Mouse (Mus musculus): ENCODE measurements around the gene Gpr19. TPM values are rescaled to one million over a fixed set of nuclear protein-coding genes. Genes with fewer than 3 reads are reported as not detected.

The Gpr19 gene
- total RNA-seq, 4 experiments from 2014 or later = 2.6 to 5.8 (median 3.9) TPM

GRCm38 (mm10) chr6:134887711-134888449 is 10.5 kb downstream of the Gpr19 start:
- DNase-seq (ENCODE audit: low spot score) = no peak

- DNase-seq (ENCODE audit: low spot score) = no peak
Measured at GRCm38 (mm10) chr6:134887008-134887407, 11.4 kb downstream of the Gpr19 start.

- no peak for DNase-seq (ENCODE audit: low spot score)
Measured at GRCm38 (mm10) chr6:134886475-134886874, 11.9 kb downstream of the Gpr19 start.

- no peak for DNase-seq (ENCODE audit: low spot score)
Measured at GRCm38 (mm10) chr6:134885515-134885914, 12.9 kb downstream of the Gpr19 start.

GRCm38 (mm10) chr6:134883661-134884060 is 14.7 kb downstream of the Gpr19 start:
- DNase-seq (ENCODE audit: low spot score) = no peak

GRCm38 (mm10) chr6:134880046-134880445 is 18.3 kb downstream of the Gpr19 start:
- no peak for DNase-seq (ENCODE audit: low spot score)

GRCm38 (mm10) chr6:134879556-134879955 is 18.8 kb downstream of the Gpr19 start:
- DNase-seq (ENCODE audit: low spot score) = no peak

GRCm38 (mm10) chr6:134877892-134878291 is 20.5 kb downstream of the Gpr19 start:
- no peak for DNase-seq (ENCODE audit: low spot score)

- no peak for DNase-seq (ENCODE audit: low spot score)
Measured at GRCm38 (mm10) chr6:134877276-134877675, 21.1 kb downstream of the Gpr19 start.

- DNase-seq (ENCODE audit: low spot score) = no peak
Measured at GRCm38 (mm10) chr6:134876795-134877194, 21.6 kb downstream of the Gpr19 start.

GRCm38 (mm10) chr6:134873018-134873417 is 25.4 kb downstream of the Gpr19 start:
- DNase-seq (ENCODE audit: low spot score) = no peak

GRCm38 (mm10) chr6:134872236-134872635 is 26.1 kb downstream of the Gpr19 start:
- DNase-seq (ENCODE audit: low spot score) = no peak

GRCm38 (mm10) chr6:134870887-134871286 is 27.5 kb downstream of the Gpr19 start:
- DNase-seq (ENCODE audit: low spot score) = no peak

GRCm38 (mm10) chr6:134870209-134870742 is 28.1 kb downstream of the Gpr19 start:
- DNase-seq (ENCODE audit: low spot score) = no peak

GRCm38 (mm10) chr6:134867325-134867724 is 31.1 kb downstream of the Gpr19 start:
- no peak for DNase-seq (ENCODE audit: low spot score)

- no peak for DNase-seq (ENCODE audit: low spot score)
Measured at GRCm38 (mm10) chr6:134866113-134866512, 32.3 kb downstream of the Gpr19 start.

GRCm38 (mm10) chr6:134863146-134863545 is 35.2 kb downstream of the Gpr19 start:
- peak; percentile 90 for DNase-seq (ENCODE audit: low spot score)

- DNase-seq (ENCODE audit: low spot score) = no peak
Measured at GRCm38 (mm10) chr6:134862671-134863104, 35.7 kb downstream of the Gpr19 start.

- DNase-seq (ENCODE audit: low spot score) = no peak
Measured at GRCm38 (mm10) chr6:134861386-134861785, 37.0 kb downstream of the Gpr19 start.

- DNase-seq (ENCODE audit: low spot score) = no peak
Measured at GRCm38 (mm10) chr6:134860275-134860674, 38.1 kb downstream of the Gpr19 start.

GRCm38 (mm10) chr6:134859021-134859420 is 39.4 kb downstream of the Gpr19 start:
- no peak for DNase-seq (ENCODE audit: low spot score)

GRCm38 (mm10) chr6:134855926-134856325 is 42.5 kb downstream of the Gpr19 start:
- DNase-seq (ENCODE audit: low spot score) = no peak

- DNase-seq (ENCODE audit: low spot score) = no peak
Measured at GRCm38 (mm10) chr6:134854782-134855181, 43.6 kb downstream of the Gpr19 start.
